Mouse (Mus musculus): ENCODE results near the gene Tmem209.

DNA sequence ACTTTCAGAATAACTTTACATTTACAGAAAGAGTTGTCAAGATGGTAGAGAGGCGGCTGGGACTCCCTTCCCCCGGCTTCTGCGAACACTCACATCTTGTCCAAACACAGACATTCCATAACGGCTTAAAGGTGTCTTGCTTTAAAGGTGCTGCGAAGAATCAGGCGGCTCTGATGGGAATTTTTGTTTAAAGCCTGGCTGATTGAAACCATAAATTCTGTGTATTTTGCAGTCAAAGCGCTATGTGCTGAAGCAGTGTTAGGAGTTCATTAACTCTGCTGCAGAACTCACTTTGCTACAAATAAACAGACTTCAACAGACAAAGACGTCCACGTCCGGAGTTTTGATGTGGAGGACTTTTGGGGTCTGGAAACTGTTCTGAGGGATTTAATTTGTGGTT lies 28.7 kb upstream of the Tmem209 start:
- TF ChIP-seq POLR2A (IDR thresholded peaks at IDR 0.05; ENCODE audit: borderline replicate concordance, extremely low read depth, low read depth, low read length) (no peak), CTCF (IDR thresholded peaks at IDR 0.05; ENCODE audit: insufficient read depth, low read length) (no peak)
